Mouse (Mus musculus): ENCODE data around the gene Ncf1.

The Ncf1 gene

DNA sequence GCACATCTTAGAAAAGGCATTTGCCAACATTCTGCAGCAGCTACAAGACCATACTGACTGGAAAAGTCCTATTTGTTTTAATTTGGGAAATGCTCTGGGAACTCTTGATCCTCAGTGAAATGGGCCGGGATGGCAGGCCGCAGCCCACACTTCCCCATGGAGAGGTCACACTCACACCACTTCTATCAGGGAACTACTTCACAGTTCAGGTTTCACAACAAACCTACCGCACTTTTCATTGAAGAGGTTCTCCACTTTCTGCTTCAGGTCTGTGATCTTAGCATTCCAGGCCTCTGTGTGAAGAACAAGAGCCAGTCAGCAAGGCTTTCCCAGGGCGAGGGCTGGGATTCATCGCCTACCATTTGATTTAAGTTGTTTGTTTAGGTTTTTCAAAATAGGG lies 15.5 kb upstream of the Ncf1 start:
- DNase-seq (ENCODE audit: low read depth, low spot score), result no peak

- DNase-seq (ENCODE audit: low read depth, low spot score), result no peak
These were observed 14.4 kb upstream of the Ncf1 start for GRCm38 (mm10) chr5:134243661-134244436.

GRCm38 (mm10) chr5:134241831-134242230 lies 12.4 kb upstream of the Ncf1 start:
- DNase-seq (ENCODE audit: low read depth, low spot score), result no peak

GRCm38 (mm10) chr5:134237936-134238760 lies 8.7 kb upstream of the Ncf1 start:
- DNase-seq (ENCODE audit: low read depth, low spot score), result no peak

- no peak for DNase-seq (ENCODE audit: low read depth, low spot score)
These were observed 8.1 kb upstream of the Ncf1 start for GRCm38 (mm10) chr5:134237508-134237907.

DNA sequence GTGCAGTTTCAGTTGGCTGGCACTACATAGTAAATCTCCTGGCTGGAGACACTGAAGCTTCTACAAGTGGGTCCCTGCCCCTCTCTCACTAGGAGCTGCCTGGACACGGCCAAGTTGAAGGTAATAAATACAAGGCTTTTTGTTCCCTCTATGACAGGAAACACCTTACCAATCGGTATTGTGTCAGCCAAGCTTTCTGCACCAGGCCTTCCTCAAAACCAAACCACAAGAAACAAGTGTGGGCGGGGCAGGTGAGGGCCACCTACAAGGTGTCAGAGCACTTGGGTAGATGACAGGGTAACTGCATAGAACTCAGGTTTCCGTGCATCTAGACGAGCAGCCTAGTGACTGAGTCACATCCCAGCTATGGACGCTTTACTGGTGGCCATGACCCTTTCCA lies 7.4 kb upstream of the Ncf1 start:
- DNase-seq (ENCODE audit: low read depth, low spot score), result no peak

- no peak for DNase-seq (ENCODE audit: low read depth, low spot score)
These were observed 6.8 kb upstream of the Ncf1 start for GRCm38 (mm10) chr5:134236241-134236640.

DNA sequence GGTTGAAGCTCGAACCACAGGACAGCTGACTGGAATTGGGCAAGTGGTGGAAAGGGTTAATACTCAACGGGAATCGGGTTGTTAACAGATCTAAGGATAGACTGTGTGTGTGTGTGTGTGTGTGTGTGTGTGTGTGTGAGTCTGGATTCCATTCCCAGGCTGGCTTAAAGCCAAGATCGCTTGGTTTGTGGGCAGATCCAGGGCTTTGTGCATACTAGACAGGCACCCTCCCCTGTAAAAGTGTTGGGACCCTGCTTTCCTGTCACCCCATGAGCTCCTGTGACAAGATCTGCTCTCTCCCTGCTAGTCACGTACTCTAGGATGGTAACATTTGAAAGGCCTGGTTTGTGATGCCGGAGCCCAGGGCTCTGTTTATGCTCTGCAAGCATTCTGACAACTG lies 5.7 kb upstream of the Ncf1 start:
- no peak for DNase-seq (ENCODE audit: low read depth, low spot score)

GRCm38 (mm10) chr5:134234205-134234604 lies 4.8 kb upstream of the Ncf1 start:
- DNase-seq (ENCODE audit: low read depth, low spot score), result no peak

GRCm38 (mm10) chr5:134233244-134233651 lies 3.8 kb upstream of the Ncf1 start:
- no peak for DNase-seq (ENCODE audit: low read depth, low spot score)

- no peak for DNase-seq (ENCODE audit: low read depth, low spot score)
These were observed 3.1 kb upstream of the Ncf1 start for GRCm38 (mm10) chr5:134232568-134232967.

DNA sequence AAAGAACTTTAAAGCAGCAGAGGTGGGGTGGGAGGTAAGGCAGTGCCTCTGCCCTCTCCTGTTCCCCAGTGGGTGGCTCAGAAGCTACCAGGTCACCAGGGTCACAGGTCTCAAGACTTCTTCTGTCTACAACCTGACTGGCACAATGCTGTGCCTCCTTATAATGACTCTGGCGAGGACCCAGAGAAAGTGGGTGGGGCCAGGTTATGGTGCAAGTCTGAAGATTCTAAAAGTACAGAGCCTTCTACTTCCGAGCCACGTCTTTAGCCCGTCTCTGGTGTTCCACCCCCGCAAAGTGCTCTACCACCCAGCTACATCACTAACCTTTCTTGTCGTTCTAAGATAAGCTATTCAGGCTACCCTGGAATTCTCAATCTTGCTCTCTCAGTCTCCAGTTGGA lies 2.7 kb upstream of the Ncf1 start:
- DNase-seq (ENCODE audit: low read depth, low spot score), result no peak

- DNase-seq (ENCODE audit: low read depth, low spot score), result no peak
These were observed 2.0 kb upstream of the Ncf1 start for GRCm38 (mm10) chr5:134231376-134231775.

DNA sequence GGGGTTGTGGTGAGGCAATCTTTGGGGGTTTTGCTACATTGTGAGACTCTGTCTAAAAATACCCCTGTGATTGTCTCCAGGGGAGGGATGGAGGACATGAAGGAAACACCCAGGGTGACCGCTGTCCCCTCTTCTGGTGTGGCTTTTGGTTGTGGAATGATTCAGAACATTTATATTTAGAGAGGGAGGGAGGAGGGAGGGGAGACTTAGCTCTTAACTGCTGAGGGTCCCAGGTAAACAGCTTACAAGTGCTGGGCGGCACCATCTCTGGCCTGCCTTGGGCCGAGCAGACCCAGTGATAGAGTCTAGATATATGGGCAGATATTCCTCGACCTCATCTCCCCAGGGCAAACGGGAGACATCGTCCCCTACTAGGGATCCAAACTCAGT lies 1.2 kb downstream of the Ncf1 start:
- DNase-seq (ENCODE audit: low read depth, low spot score), result no peak

DNA sequence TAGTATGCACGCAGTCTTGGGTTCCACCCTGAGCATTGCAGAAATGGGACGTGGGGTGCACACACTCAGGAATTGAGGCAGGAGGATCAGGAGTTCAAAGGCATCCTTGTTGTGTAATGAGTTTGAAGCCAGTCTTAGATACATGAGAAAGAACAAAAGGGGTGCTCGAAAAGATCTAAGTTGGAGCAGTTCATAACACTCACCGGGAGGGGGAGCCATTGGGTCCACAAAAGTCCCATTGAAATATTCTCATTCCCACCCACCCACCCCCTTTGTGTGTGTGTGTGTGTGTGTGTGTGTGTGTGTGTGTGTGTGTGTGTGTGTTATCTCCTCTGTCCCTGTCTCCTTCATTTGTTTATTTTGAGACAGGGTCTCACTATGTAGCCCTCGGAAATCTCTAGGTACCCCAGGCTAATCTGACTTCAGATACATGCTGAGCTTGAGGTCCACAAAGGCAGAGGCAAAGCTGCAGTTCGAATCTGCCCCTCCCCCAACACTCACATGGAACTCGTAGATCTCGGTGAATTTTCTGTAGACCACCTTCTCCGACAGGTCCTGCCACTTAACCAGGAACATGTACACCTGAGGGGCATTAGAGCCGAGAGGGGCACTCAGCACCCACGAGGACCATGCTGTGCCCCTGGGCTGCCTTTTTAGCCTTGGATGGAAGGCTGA lies 1.7 kb downstream of the Ncf1 start:
- DNase-seq (ENCODE audit: low read depth, low spot score), result no peak

DNA sequence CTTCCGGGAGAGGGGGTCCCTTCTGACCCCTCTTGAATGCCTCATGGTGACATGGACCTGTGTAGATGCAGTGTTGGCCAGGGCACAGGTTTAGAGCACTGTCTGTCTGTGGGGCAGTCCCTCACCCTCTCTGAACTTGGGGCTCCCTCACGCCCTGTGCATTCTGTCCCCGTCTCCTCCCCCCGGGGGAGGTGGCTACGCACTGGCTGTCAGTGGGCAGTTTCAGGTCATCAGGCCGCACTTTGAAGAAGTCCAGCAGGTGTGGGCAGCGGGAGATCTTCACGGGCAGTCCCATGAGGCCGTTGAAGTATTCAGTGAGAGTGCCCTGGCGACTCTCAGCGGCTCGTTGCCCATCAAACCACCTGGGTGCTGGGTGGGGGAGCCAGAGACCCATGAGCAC lies 2.5 kb downstream of the Ncf1 start:
- DNase-seq (ENCODE audit: low read depth, low spot score), result no peak

DNA sequence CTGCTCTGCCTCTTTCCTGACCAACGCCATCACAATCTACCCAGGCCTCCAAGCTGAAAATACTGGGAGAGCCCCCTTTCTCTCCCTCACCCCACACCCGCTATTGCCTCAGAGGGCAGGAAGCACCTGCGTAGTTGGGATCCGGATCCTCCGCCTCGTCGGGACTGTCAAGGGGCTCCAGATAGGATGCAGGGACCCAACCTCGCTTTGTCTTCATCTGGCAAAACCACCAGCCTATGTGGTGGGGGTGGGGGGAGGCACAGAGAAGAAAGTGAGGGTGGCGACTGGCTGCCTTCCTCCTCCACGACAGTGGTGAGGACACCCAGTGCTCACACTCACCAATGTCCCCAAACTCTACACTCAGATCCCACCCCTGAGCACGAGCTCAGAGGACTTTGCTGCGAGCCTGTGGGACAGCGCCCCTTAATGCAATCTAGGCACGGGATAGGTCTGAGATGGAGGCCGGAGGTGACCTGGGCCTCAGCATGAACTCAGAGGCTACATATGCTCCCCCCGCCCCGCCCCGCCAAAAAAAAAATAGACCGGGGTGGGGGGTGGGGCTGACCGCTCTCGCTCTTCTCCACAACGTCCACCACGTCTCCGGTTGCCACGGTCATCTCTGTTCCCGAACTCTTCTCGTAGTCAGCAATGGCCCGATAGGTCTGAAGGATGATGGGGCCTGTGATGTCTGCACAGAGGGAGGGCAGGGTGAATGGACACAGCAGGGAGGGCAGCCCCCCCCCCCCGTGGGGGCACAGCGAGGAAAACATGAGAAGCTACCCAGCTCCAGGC lies 4.1 kb downstream of the Ncf1 start:
- no peak for DNase-seq (ENCODE audit: low read depth, low spot score)

DNA sequence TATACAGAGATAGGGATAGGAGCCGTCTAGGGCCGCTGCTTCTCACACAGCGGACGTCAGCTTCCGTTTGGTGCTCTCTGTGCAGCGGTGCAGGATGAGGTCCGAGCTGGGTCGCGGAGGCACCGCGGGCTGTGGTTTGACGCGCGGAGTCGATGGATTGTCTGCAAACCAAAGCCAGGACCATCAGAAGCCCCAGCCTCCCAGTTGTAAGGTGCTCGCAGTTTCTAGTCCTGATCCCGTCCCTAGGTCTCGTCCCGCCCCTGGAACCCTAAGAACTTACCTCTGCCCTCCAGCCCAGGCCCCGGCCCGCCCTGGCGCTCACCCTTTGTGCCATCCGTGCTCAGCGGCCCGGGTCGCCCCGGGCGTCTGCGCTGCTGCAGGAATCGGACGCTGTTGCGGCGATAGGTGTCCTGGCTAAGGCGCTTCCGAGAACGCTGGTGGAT lies 7.7 kb downstream of the Ncf1 start:
- DNase-seq (ENCODE audit: low read depth, low spot score), result no peak

GRCm38 (mm10) chr5:134221278-134221677 lies 8.1 kb downstream of the Ncf1 start:
- no peak for DNase-seq (ENCODE audit: low read depth, low spot score)

- DNase-seq (ENCODE audit: low read depth, low spot score), result no peak
These were observed 11.5 kb downstream of the Ncf1 start for GRCm38 (mm10) chr5:134217900-134218299.

- DNase-seq (ENCODE audit: low read depth, low spot score), result no peak
These were observed 15.2 kb downstream of the Ncf1 start for GRCm38 (mm10) chr5:134214021-134214806.

Measured in WW6 (cell line).